Mouse (Mus musculus) lung, postnatal 0 days (tissue): ENCODE measurements at regions not wholly inside any gene's neighbourhood (a gene's known extent, or its start where the extent isn't known, plus 50 kb on each side); places are given as distances from the start of the nearest gene placed in this dataset.

Source experiments
- ATAC-seq: fragments of 200-750 bp; cut with Nextera tagmentation; 2 replicates; pipeline ENCODE4 v1.8.0; 2017; ENCODE audit warnings: moderate library complexity
- DNase-seq: peaks from one replicate; pipeline ENCODE4 v3.0.0-alpha.2; 2016; ENCODE audit warnings: low spot score
- H3K27ac ChIP-seq: fragments of 300-500 bp; sonication (generic); 2 replicates; pipeline ENCODE4 v1.5.1; 2014; ENCODE audit warnings: antibody characterized with exemption, mild to moderate bottlenecking, low read length, mixed read lengths
- H3K27me3 ChIP-seq: fragments of 300-500 bp; sonication (generic); replicated peaks from 2 replicates; pipeline ENCODE4 v1.6.1; 2014; ENCODE audit warnings: low read length, mixed read lengths; ENCODE audit not compliant: insufficient read depth
- H3K36me3 ChIP-seq: fragments of 300-500 bp; sonication (generic); 2 replicates; pipeline ENCODE4 v1.6.1; 2014; ENCODE audit warnings: low read length, mixed read lengths; ENCODE audit not compliant: insufficient read depth
- H3K4me1 ChIP-seq: fragments of 300-500 bp; sonication (generic); 2 replicates; pipeline ENCODE4 v1.6.1; 2014; ENCODE audit warnings: antibody characterized with exemption, low read depth, low read length, mixed read lengths; ENCODE audit not compliant: insufficient read depth
- H3K4me2 ChIP-seq: fragments of 300-500 bp; sonication (generic); replicated peaks from 2 replicates; pipeline ENCODE4 v1.6.1; 2014; ENCODE audit warnings: low read depth, mild to moderate bottlenecking, low read length, moderate library complexity, mixed read lengths
- H3K4me3 ChIP-seq: fragments of 300-500 bp; sonication (generic); 2 replicates; pipeline ENCODE4 v1.5.1; 2014; ENCODE audit warnings: low read depth, low read length
- H3K9ac ChIP-seq: fragments of 300-500 bp; sonication (generic); replicated peaks from 2 replicates; pipeline ENCODE4 v1.6.1; 2014; ENCODE audit warnings: low read depth, mild to moderate bottlenecking
- H3K9me3 ChIP-seq: fragments of 300-500 bp; sonication (generic); 2 replicates; pipeline ENCODE4 v1.6.1; 2016; ENCODE audit warnings: low read length, mixed read lengths
- CTCF ChIP-seq: IDR thresholded peaks from 2 replicates; pipeline ENCODE4 v1.5.1; 2016; ENCODE audit warnings: antibody characterized with exemption, mild to moderate bottlenecking
- EP300 ChIP-seq: IDR thresholded peaks from 2 replicates; pipeline ENCODE4 v1.6.1; 2016; ENCODE audit warnings: antibody characterized with exemption, mild to moderate bottlenecking, control low read depth
- WGBS: fragments of 180-500 bp; shearing (Covaris S2); extraction: QIAGEN DNeasy Blood & Tissue Kit; methylation state at CpG from one replicate; pipeline ENCODE4 v1.1.7; 2014; 5-methylcytosine and 5-hydroxymethylcytosine counted together

DNA sequence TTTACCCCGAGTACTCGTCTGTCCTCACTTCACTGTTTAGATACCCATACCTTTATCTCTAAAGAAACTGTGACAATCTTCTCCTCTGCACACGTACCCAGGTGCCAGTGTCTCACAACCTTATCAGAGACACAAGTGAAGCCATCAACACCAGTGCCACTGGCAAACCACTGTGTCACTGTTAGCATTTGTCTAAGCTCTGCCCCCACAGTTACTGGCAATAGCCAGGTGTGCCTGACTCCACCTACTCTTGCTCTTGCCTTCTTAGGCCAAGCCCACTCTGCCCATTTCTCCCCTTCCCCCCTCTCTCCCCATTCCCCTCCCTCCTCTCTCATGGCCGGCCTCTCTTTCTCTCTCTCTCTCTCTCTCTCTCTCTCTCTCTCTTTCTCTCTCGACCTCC is 54.2 kb upstream of the Znrf2 start:
- Histone ChIP-seq H3K27ac (no peak overlapping the region), H3K4me1 (no peaks in the 10 kb centered on the region), H3K9ac (no peak overlapping the region), H3K9me3 (no peaks in the 10 kb centered on the region), H3K4me3 (no peak overlapping the region), H3K4me2 (no peak overlapping the region), H3K27me3 (no peaks in the 10 kb centered on the region), H3K36me3 (no peaks in the 10 kb centered on the region)
- DNase-seq (no peak), ATAC-seq (no peak)
- TF ChIP-seq CTCF, result no peak
- no peak for TF ChIP-seq EP300
- WGBS, result 25% methylated on average over 5 of the region's 5 CpGs

- whole genome bisulfite sequencing, result 90% methylated on average over 4 of the region's 4 CpGs
- no peak for ATAC-seq
- no peak overlapping the region for H3K4me2 ChIP-seq
Observed at GRCm38 (mm10) chr6:54763669-54764068, 53.0 kb upstream of the Znrf2 start.

DNA sequence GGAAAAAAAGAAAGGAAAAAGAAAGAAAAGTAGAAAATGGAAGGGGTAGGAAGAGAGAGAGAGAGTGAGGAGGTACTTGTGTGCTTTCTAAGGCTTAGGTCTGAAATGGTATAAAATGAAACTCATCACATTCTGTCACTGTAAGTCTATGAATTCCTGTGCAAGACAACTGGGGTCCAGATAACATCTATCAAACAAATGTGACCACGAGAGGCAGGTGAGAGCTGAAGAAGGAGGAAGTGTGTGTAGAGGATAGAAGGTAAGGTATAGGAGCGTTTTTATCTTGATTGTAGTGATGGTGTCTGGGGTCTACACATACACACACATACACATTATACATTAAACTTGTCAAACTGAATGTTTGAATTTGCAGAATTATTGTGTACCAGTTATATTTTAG is 51.0 kb upstream of the Znrf2 start:
- no peaks in the 10 kb centered on the region for H3K9me3 ChIP-seq
- H3K27ac ChIP-seq, result no peak overlapping the region
- no peak overlapping the region for H3K4me3 ChIP-seq
- H3K36me3 ChIP-seq, result no peaks in the 10 kb centered on the region
- TF ChIP-seq CTCF (no peak), EP300 (no peak)
- H3K9ac ChIP-seq, result no peak overlapping the region
- ATAC-seq, result no peak
- DNase-seq, result no peak
- H3K4me1 ChIP-seq, result no peaks in the 10 kb centered on the region
- H3K27me3 ChIP-seq, result no peaks in the 10 kb centered on the region
- 59% methylated on average over 2 of the region's 2 CpGs for WGBS
- H3K4me2 ChIP-seq, result no peak overlapping the region

More at GRCm38 (mm10) chr6:54763669-54764068, 53.0 kb upstream of the Znrf2 start:
- Histone ChIP-seq H3K27me3 (no peaks in the 10 kb centered on the region), H3K9me3 (no peaks in the 10 kb centered on the region), H3K9ac (no peak overlapping the region), H3K4me1 (no peaks in the 10 kb centered on the region), H3K27ac (no peak overlapping the region), H3K36me3 (no peaks in the 10 kb centered on the region), H3K4me3 (no peak overlapping the region)
- TF ChIP-seq CTCF (no peak), EP300 (no peak)
- DNase-seq, result no peak

GRCm38 (mm10) chr6:54766485-54767112 is 50.1 kb upstream of the Znrf2 start:
- no peak overlapping the region for H3K4me2 ChIP-seq
- H3K27me3 ChIP-seq, result no peaks in the 10 kb centered on the region
- H3K9me3 ChIP-seq, result no peaks in the 10 kb centered on the region
- no peak overlapping the region for H3K4me3 ChIP-seq
- no peak for ATAC-seq
- no peak overlapping the region for H3K27ac ChIP-seq
- H3K4me1 ChIP-seq, result no peaks in the 10 kb centered on the region
- no peak for TF ChIP-seq CTCF
- no peak for TF ChIP-seq EP300
- no peak overlapping the region for H3K9ac ChIP-seq
- H3K36me3 ChIP-seq, result no peaks in the 10 kb centered on the region
- no peak for DNase-seq
- WGBS, result 66% methylated on average over 5 of the region's 5 CpGs
